Mouse (Mus musculus) erythroblast, adult 5-6 weeks (primary cell): ENCODE measurements around the gene Gm3415. TPM values are rescaled to one million over a fixed set of nuclear protein-coding genes. Genes with fewer than 3 reads are reported as not detected.
"Not testable (repeated sequence)": the region's sequence is repeated elsewhere in the genome, so short reads cannot be mapped to it uniquely, and the experiment has no call there.

Experiments
- ATAC-seq: replicated peaks from 2 replicates; pipeline ENCODE4 v1.8.0; 2016; ENCODE audit warnings: moderate number of reproducible peaks, mild to moderate bottlenecking, moderate TSS enrichment, inconsistent platforms; ENCODE audit not compliant: poor library complexity, low FRiP score, severe bottlenecking
- total RNA-seq, 2 experiments: library from RNA; stranded (forward) in 1 of 2; stranded (reverse) in 1 of 2; fragments of 150-400 nt in 1 of 2; fragments of 200-764, 138-1000 nt in 1 of 2; gene quantifications; 2 replicates each; pipeline versions ENCODE4 v1.2.3 to v1.2.4; 2015 to 2017; ENCODE audit warnings: low replicate concordance in 2 of 2

Gm3415 gene
- total RNA-seq (2015; ENCODE audit: low replicate concordance): not detected in 2 replicates
- total RNA-seq (2017; ENCODE audit: low replicate concordance): not detected in 2 replicates

DNA sequence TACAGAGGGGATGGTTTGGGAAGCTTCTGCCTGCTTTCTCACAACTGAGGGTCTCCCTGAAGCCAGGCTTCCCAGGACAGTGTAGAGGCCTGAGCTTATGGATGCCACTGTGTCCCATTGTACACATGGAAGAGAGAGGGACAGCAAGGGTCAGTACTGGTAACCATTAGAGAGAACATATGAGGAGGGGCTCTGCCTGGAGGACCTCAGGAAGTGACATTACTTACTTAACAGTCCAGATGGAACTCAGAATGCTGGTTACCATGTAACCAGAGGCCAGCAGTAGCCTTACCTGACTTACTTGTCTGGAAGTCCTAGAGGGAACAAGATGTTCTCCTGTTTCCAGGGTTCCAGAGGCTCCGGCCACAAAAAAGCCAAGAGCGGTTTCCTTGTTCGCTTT, at the start of gene Gm3415:
Gene Gm3415, plus strand, starts transcription at position 301 of the 400 bp plus-strand sequence.
- ATAC-seq: not testable (repeated sequence)

DNA sequence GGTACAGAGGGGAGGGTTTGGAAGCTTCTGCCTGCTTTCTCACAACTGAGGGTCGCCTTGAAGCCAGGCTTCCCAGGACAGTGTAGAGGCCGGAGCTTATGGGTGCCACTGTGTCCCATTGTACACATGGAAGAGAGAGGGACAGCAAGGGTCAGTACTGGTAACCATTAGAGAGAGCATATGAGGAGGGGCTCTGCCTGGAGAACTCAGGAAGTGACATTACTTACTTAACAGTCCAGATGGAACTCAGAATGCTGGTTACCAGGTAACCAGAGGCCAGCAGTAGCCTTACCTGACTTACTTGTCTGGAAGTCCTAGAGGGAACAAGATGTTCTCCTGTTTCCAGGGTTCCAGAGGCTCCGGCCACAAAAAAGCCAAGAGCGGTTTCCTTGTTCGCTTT, 42.1 kb upstream of the Gm3415 start, which contains the start of gene Gm3402:
Gene Gm3402, plus strand, starts transcription at position 301 of the 400 bp plus-strand sequence.
- ATAC-seq: not testable (repeated sequence)

DNA sequence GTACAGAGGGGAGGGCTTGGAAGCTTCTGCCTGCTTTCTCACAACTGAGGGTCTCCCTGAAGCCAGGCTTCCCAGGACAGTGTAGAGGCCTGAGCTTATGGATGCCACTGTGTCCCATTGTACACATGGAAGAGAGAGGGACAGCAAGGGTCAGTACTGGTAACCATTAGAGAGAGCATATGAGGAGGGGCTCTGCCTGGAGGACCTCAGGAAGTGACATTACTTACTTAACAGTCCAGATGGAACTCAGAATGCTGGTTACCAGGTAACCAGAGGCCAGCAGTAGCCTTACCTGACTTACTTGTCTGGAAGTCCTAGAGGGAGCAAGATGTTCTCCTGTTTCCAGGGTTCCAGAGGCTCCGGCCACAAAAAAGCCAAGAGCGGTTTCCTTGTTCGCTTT, 30.4 kb upstream of the Gm3415 start, which contains the start of gene Gm3404:
Gene Gm3404, plus strand, starts transcription at position 301 of the 400 bp plus-strand sequence.
- not testable (repeated sequence) for ATAC-seq

DNA sequence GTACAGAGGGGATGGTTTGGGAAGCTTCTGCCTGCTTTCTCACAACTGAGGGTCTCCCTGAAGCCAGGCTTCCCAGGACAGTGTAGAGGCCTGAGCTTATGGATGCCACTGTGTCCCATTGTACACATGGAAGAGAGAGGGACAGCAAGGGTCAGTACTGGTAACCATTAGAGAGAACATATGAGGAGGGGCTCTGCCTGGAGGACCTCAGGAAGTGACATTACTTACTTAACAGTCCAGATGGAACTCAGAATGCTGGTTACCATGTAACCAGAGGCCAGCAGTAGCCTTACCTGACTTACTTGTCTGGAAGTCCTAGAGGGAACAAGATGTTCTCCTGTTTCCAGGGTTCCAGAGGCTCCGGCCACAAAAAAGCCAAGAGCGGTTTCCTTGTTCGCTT, 18.6 kb upstream of the Gm3415 start, which contains the start of gene Gm3409:
Gene Gm3409, plus strand, starts transcription at position 301 of the 400 bp plus-strand sequence.
- ATAC-seq: not testable (repeated sequence)

DNA sequence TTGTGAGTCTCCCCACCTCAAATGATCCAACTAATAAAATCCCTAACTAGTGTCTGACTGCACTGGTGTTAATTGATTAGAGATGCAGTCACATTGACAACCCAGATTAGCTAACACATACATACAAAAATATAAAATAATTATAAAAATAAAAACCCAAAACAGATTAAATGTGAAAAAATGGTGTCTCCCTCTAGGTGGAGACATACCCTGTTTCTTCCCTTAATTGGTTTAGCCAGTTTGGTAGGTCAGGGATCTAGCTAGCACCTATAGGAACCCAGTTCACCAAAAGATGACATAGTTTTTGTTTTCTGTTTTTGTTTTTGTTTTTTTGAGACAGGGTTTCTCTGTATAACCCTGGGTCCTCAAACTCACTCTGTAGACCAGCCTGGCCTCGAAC, 8.3 kb downstream of the Gm3415 start:
- ATAC-seq: no peak

DNA sequence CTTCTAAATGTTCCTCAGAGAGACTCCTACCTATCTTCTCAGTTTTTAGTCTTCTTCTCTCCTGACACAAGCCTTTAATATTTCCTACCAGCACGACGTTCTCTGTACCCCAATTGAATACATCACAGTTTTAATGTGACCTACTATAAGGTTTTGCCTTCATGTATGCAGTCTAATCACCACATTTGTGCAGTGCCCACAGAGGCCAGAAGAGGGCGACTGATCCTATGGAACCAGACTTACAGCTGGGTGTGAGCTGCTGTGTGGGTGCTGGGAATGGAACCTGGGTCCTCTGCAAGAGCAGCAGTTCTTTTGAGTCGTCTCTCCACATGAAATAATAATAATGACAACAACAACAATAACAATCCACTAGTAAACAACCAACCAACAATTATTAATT, 11.1 kb downstream of the Gm3415 start:
- no peak for ATAC-seq

DNA sequence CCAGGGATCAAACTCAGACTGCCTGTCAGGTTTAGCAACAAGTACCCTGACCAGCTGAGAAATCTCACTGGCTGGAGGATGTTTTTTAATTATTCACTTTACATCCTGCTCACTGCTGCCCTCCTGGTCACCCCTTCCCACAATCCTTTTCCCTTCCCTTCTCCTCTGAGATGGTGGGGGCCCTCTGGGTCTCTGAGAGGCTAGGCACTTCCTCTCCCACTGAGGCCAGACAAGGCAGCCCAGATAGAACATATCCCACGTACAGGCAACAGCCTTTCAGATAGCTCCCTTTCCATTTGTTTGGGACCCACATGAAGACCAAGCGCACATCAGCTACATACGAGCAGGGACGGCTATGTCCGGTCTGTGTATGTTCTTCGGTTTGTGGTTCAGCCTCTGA, 14.2 kb downstream of the Gm3415 start:
- not testable (repeated sequence) for ATAC-seq

DNA sequence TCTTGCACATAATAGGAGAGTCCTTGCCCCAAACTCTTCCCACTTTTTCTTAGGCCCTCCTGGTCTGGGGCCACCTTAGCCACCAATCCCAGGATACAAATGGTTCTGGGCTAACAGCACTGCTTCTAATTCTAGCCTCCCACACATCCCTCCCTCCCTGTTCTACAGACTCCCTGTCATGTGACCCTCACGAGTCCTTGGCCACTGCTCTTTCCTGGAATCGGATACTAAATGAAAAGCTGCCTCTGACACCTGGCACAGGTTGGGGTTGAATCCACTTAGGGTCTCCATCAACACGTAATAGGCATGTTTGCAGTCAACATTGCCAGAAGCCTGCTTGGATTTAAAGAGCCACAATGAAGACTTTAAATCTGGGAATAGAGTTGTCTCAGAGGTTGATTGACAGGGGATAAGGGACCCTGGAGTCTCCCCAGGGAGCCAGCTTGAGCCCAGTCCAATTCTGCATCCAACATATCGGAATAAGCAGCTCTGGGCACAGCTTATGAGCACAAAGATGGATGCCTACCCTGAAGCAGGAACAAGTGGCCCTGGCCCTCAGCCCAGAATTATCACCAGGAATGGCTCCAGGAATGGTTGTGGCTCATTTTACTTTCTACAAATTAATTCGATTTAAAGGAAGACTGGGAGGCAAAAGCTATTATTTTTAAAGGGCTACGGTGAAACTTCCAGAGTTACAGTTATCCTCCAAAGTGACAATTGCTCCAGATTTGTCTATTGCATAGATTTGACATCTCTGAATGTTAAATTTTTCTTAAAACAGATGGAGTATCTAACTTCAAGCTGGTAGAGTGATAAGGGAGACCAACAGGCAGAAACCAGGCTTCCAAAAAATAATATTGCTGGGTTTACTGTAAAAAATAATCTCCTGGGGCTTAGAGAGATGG, 16.1 kb downstream of the Gm3415 start:
- not testable (repeated sequence) for ATAC-seq

DNA sequence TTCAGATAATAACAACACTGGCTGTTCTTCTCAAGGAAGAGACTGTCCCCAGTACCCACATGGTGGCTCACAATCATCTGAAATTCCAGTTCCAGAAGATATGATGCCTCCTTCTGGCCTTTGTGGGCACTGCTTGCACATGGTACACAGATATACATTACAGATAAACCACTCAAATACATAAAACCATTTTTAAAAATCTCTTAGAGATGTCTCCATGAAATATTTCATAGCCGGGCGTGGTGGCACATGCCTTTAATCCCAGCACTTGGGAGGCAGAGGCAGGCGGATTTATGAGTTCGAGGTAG, 16.8 kb downstream of the Gm3415 start:
- ATAC-seq: not testable (repeated sequence)

DNA sequence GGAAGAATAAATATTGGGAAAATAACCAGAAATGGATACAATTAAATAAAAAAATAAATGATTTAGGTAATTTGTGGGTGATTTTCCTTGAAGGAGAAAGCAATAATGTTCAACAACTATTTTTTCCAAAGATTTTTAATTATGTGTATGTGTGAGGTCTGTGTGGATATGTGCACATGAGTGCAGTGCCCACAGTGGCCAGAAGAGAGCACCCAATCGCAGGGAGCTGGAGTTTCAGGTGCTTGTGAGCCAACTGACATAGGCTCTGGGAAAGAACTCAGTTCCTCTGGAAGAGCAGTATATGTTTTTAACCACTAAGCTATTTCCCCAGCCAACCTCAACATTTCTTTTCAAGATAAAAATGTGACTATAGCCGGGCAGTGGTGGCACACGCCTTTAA, 20.7 kb downstream of the Gm3415 start:
- ATAC-seq: no peak

DNA sequence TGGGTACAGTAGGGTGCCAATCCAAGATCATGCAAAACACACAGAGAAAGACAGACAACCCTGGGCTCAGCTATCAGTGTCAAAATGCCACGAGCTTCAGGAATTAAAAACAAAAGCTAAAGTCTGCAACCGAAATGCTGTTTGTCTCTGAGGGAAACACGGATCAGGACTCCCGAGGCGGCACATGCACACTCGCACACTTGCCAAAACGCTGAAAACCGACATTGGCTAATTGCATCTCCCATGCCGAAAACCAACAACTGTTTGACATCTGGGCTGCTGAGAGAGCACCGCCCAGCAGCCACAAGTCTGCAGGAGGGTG, 28.2 kb downstream of the Gm3415 start:
- no peak for ATAC-seq

DNA sequence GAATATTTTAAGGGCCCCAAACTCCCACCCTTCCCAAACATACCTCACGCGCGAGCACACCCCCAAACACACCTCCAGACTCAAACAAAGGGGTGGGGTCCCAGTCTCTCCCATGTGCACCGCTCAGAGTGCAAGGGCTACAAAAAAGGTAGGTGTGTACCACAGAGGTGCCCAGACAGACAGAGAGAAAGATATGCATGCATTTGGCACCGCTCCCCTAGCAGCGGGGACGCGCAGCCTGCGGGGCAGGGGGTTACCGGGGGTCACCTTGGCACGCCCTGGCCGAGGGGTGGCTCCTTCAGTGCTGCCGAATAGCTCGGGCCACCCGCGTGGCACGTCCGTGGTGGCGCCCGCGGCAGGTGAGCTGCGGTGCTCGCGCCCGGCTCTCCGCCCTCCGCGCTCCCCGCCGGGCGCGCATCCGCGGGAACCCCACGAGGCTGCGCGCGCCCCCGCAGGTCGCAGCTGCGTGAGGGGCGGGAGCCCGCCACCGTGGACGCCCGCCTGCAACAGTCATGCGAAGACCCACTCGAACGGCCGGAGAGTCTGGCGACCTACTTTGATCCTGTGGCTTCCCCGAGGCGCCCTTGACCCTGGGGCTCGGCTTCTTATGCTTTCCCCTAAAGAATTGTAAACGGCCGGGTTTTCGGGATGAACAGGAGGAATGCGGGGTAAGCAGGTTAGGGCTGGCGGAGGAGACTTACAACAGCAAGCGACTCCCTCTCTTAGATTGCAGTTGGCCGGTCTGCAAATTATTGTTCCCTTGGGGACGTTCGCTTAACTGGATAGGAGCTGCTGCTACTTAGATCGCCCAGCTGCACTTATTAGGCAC, 28.8 kb downstream of the Gm3415 start, which contains the start of gene Gpr12:
Gene Gpr12, minus strand, starts transcription at position 762 of the 829 bp plus-strand sequence.
- no peak for ATAC-seq

DNA sequence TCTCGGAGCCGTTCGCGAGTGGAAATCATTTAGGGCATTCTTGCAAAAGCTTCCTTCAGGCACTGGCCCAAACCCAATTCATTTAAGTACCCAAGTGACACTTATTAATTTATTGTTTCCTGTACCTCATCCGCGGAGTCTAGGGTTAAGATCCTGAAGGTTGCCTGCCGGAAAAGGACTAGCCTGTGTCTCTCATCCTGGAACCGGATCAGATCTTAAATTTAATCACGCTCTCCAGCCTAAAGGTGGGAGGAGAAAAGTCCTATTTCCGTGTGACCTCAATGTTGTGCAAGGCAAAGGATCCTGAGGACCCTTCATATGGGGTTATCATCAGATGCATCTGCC, 29.3 kb downstream of the Gm3415 start:
- no peak for ATAC-seq

DNA sequence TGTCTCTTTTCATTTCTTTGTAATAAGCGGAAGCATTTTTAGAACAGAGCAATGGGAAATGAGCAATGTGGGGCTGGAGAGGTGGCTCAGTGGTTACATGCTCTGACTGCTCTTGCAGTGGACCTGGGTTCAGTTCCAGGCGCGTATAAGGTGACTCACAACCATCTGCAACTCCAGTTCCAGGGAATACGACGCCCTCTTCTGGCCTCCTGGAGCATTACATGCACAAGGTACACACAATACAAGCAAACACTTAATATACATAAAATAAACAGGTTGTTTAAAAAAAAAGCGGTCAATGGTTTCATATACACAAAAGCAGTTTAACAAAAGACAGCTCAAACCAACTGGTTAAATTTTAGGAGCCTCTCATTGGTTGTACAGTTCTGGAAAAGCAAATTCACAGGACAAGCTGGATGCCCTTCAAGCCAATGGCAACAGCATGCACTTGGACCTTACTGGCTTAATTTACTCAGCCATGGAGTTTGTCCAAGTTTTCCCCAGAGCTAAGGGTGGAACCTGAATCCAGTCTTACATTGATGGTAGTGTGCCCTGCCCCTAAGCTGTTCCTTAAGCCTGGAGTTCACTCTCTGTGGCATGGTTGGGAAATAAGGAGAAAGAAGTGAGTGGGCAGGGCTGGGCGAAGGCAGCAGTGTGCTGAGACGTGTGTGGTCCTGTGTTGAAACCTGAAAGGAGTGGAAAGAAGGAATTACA, 30.6 kb downstream of the Gm3415 start:
- no peak for ATAC-seq

DNA sequence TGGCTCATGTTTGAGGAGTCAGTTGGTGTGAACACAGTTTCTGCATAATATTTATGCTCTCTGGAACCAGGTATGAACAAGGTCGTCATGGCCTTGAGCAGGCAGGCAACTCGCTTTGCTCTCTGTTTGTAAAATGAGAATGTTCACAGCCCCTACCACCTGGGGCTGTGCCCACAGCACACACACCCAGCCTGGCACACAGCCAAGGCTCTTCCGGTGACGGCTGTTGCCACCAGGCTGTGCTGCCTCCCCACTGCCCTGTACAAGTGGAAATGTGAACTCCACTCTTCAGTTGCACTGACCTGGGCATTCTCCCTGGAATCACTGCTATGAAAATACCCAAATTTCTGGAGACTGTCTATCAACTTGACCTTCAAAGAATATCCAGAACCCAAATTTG, 35.1 kb downstream of the Gm3415 start:
- no peak for ATAC-seq

DNA sequence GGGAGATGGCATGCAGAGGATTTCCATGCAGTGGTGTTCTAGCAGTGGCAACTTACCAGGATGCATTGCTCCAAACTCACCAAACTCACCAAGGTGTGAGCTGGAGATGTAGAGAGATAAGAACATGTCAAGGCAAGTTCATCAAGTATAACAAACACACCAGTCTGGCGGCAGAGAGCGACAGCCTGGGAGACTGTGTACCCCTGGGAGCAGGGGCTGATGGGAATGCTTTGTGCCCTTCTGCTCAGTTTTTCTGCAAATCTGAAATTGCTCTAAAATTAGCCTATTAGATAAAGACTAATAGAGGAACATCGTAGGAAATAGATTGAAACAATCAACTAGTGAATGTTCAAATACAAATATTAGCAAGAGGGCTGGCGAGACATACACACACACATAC, 35.7 kb downstream of the Gm3415 start:
- no peak for ATAC-seq

DNA sequence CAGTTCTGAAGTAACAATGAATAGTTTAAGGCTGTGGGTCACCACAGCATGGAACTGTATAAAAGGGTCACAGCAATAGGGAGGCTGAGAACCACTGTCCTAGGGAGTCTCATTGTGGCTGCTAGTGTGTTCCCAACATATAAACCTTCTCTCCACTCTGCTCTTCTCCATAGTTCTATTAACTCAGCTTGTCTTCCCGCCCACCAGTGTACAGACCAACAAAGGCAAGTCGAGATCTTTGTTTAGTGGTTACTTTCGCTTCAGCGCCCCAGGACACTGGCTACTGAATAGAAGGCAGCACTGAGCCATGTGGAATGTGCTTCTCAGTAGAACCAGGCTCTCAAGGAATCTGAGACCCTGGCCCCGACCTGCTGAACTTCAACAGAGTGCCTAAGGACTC, 36.6 kb downstream of the Gm3415 start:
- no peak for ATAC-seq

DNA sequence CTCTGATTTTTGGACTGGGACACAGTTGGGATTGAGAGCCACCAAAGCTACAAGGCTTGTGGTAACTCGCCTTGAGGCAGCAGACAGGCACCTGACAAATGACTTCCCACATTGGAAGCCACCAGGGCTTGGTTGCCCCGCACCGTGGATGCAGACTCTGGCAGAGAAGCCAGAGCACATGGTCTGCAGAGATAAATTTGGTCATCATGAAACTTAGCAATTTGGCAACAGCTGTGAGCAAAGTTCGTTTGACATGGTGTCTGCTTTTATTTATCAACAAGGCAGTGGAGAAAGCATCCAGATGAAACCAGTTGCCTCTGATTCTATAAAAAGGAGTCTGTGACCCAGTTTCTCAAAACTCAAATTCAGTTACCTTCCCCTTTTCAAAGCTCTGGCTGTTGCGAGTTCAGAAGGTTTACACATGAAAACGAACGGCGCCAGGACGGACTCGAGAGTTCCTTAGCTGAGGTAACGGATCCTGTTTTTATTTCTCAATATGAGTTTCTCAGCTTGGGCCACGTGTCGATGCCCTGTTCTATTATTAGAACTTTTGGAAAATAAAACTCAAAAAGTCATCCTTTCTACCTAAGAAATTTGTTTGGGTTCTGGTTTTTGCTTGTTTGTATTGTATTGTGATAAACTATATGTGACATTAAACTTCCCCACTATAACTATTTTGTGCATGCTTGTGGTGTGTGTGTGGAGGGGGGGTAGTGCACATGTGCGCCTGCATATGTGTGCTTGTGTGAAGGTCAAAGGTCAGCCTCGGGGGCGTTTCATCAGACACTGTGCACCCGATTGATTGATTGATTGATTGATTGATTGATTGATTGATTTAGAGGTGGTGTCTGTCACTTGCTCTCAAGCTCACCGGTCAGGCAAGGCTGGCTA, 40.9 kb downstream of the Gm3415 start:
- ATAC-seq: no peak

DNA sequence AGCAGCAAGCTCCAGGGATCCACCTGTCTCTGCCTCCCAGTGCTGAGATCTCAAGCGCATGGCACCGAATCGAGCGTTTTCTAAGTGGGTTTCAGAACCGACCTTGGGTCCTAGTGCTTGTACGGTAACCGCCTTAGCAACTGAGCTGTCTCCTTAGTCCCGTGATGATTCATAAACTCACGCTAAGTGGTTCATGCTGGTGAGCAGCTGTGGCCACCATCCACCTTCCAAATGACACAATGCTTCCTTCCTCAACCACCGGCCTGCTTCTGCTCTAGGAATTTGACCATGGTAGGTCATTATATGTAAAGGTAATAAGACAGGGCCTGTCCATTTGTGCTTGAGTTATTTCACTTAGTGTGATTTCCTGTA, 41.6 kb downstream of the Gm3415 start:
- no peak for ATAC-seq
